Mouse (Mus musculus): ENCODE data around the gene Mpped2. TPM values are rescaled to one million over a fixed set of nuclear protein-coding genes. Genes with fewer than 3 reads are reported as not detected.

Gene Mpped2
- total and polyA plus RNA-seq, 3 experiments, result not detected

- no peaks in the 10 kb centered on the region for H3K79me2 ChIP-seq (replicated peaks; ENCODE audit: control insufficient read depth, extremely low read depth, insufficient read depth, poor library complexity, severe bottlenecking)
- no peaks in the 10 kb centered on the region for H3K4me1 ChIP-seq (ENCODE audit: control insufficient read depth in 1 of 2, insufficient read depth in 2 of 2)
- H3K9ac ChIP-seq (ENCODE audit: insufficient read depth, low read depth), result no peak overlapping the region
- no peak for TF ChIP-seq HCFC1 (IDR thresholded peaks at IDR 0.05; ENCODE audit: low read depth, low read length)
- no peak for TF ChIP-seq JUN (IDR thresholded peaks at IDR 0.05; ENCODE audit: insufficient read depth, low read depth, low read length)
- no peak for TF ChIP-seq POLR2AphosphoS2 (IDR thresholded peaks at IDR 0.05; ENCODE audit: low read depth, low read length)
- no peak for TF ChIP-seq MAX (IDR thresholded peaks at IDR 0.05; ENCODE audit: low read length)
- TF ChIP-seq RAD21 (IDR thresholded peaks at IDR 0.05; ENCODE audit: low read depth, low read length), result no peak
- TF ChIP-seq ZMIZ1 (IDR thresholded peaks at IDR 0.05; ENCODE audit: low read depth, low read length), result no peak
- no peak for TF ChIP-seq USF1 (IDR thresholded peaks at IDR 0.05; ENCODE audit: low read depth, low read length)
- TF ChIP-seq ZKSCAN1 (IDR thresholded peaks at IDR 0.05; ENCODE audit: borderline replicate concordance, low read depth, low read length), result no peak
- TF ChIP-seq BHLHE40 (IDR thresholded peaks at IDR 0.05; ENCODE audit: low read depth, low read length), result no peak
- TF ChIP-seq JUND (conservative IDR thresholded peaks at IDR 0.05; ENCODE audit: low read depth, low read length), result no peak
- TF ChIP-seq ELF1 (IDR thresholded peaks at IDR 0.05; ENCODE audit: low read depth, low read length), result no peak
- no peak for TF ChIP-seq NELFE (IDR thresholded peaks at IDR 0.05; ENCODE audit: low read depth, low read length)
- TF ChIP-seq ZC3H11A (IDR thresholded peaks at IDR 0.05; ENCODE audit: low read depth, low read length), result no peak
- no peak for TF ChIP-seq MYC (IDR thresholded peaks at IDR 0.05; ENCODE audit: low read depth, low read length)
- TF ChIP-seq IRF4 (IDR thresholded peaks at IDR 0.05; ENCODE audit: low read depth, low read length), result no peak
- no peak for TF ChIP-seq CTCF (conservative IDR thresholded peaks at IDR 0.05 in 1 of 2, IDR thresholded peaks at IDR 0.05 in 1 of 2; ENCODE audit: low read depth in 2 of 2, low read length in 2 of 2)
- TF ChIP-seq RCOR1 (conservative IDR thresholded peaks at IDR 0.05; ENCODE audit: low read depth, low read length), result no peak
- TF ChIP-seq MEF2A (IDR thresholded peaks at IDR 0.05; ENCODE audit: borderline replicate concordance, low read depth, low read length), result no peak
- no peak for DNase-seq (ENCODE audit: extremely low read depth)
- dilution Hi-C loops (cut with MboI; ENCODE audit: extremely low pct_ligation_motif_present, extremely low pct_unique_long_range_greater_than_20kb, low sequenced_read_pairs), result no loop called here
- H3K27me3 ChIP-seq (replicated peaks), result no peaks in the 10 kb centered on the region
- no peaks in the 10 kb centered on the region for H3K36me3 ChIP-seq (replicated peaks in 1 of 2; ENCODE audit: control insufficient read depth in 1 of 2, insufficient read depth in 1 of 2, low read length in 1 of 2)
- in situ Hi-C loops (cut with MboI; ENCODE audit: low pct_ligation_motif_present, low pct_unique_long_range_greater_than_20kb, low sequenced_read_pairs), result no loop called here
- H3K4me2 ChIP-seq (ENCODE audit: insufficient read depth, low read depth, poor library complexity, severe bottlenecking), result no peak overlapping the region
- no peak overlapping the region for H3K4me3 ChIP-seq (replicated peaks in 1 of 3; ENCODE audit: low read depth in 2 of 3, low read length in 2 of 3, poor library complexity in 1 of 3)
- H3K27ac ChIP-seq (ENCODE audit: insufficient read depth, low read depth), result no peak overlapping the region
- H3K9me3 ChIP-seq (replicated peaks; ENCODE audit: low read length), result peaks cover 33% of the 10 kb centered on the region
Observed at GRCm38 (mm10) chr2:106896024-106896384, 202.9 kb downstream of the Mpped2 start.

GRCm38 (mm10) chr2:106911951-106912480, 218.9 kb downstream of the Mpped2 start:
- H3K4me2 ChIP-seq (ENCODE audit: insufficient read depth, low read depth, poor library complexity, severe bottlenecking), result no peak overlapping the region
- no peak overlapping the region for H3K27ac ChIP-seq (ENCODE audit: insufficient read depth, low read depth)
- in situ Hi-C loops (cut with MboI; ENCODE audit: low pct_ligation_motif_present, low pct_unique_long_range_greater_than_20kb, low sequenced_read_pairs) (no loop called here), dilution Hi-C loops (cut with MboI; ENCODE audit: extremely low pct_ligation_motif_present, extremely low pct_unique_long_range_greater_than_20kb, low sequenced_read_pairs) (no loop called here)
- no peaks in the 10 kb centered on the region for H3K79me2 ChIP-seq (replicated peaks; ENCODE audit: control insufficient read depth, extremely low read depth, insufficient read depth, poor library complexity, severe bottlenecking)
- no peak overlapping the region for H3K9ac ChIP-seq (ENCODE audit: insufficient read depth, low read depth)
- no peaks in the 10 kb centered on the region for H3K4me1 ChIP-seq (ENCODE audit: control insufficient read depth in 1 of 2, insufficient read depth in 2 of 2)
- H3K4me3 ChIP-seq (replicated peaks in 1 of 3; ENCODE audit: low read depth in 2 of 3, low read length in 2 of 3, poor library complexity in 1 of 3), result no peak overlapping the region
- no peaks in the 10 kb centered on the region for H3K27me3 ChIP-seq (replicated peaks)
- no peak for DNase-seq (ENCODE audit: extremely low read depth)
- H3K9me3 ChIP-seq (replicated peaks; ENCODE audit: low read length), result peaks cover 62% of the 10 kb centered on the region
- H3K36me3 ChIP-seq (replicated peaks in 1 of 2; ENCODE audit: control insufficient read depth in 1 of 2, insufficient read depth in 1 of 2, low read length in 1 of 2), result no peaks in the 10 kb centered on the region
- TF ChIP-seq ETS1 (conservative IDR thresholded peaks at IDR 0.05; ENCODE audit: low read depth, low read length), result no peak
- TF ChIP-seq NELFE (IDR thresholded peaks at IDR 0.05; ENCODE audit: low read depth, low read length), result no peak

All from CH12.LX (cell line).